Mouse (Mus musculus) G1E (cell line): ENCODE results near the gene Rasgrp2.

ENCODE experiments used
- CTCF ChIP-seq: IDR thresholded peaks from 2 replicates; pipeline ENCODE4 v1.5.1; 2012; ENCODE audit warnings: low read depth, low read length, inconsistent platforms, mixed read lengths
- GATA1 ChIP-seq: IDR thresholded peaks from 2 replicates; pipeline ENCODE4 v1.6.1; 2012; ENCODE audit warnings: borderline replicate concordance, low read length, inconsistent platforms, mixed read lengths
- TAL1 ChIP-seq: conservative IDR thresholded peaks from 2 replicates; pipeline ENCODE4 v1.6.1; 2012; ENCODE audit warnings: low read depth, low read length, inconsistent platforms, mixed read lengths

DNA sequence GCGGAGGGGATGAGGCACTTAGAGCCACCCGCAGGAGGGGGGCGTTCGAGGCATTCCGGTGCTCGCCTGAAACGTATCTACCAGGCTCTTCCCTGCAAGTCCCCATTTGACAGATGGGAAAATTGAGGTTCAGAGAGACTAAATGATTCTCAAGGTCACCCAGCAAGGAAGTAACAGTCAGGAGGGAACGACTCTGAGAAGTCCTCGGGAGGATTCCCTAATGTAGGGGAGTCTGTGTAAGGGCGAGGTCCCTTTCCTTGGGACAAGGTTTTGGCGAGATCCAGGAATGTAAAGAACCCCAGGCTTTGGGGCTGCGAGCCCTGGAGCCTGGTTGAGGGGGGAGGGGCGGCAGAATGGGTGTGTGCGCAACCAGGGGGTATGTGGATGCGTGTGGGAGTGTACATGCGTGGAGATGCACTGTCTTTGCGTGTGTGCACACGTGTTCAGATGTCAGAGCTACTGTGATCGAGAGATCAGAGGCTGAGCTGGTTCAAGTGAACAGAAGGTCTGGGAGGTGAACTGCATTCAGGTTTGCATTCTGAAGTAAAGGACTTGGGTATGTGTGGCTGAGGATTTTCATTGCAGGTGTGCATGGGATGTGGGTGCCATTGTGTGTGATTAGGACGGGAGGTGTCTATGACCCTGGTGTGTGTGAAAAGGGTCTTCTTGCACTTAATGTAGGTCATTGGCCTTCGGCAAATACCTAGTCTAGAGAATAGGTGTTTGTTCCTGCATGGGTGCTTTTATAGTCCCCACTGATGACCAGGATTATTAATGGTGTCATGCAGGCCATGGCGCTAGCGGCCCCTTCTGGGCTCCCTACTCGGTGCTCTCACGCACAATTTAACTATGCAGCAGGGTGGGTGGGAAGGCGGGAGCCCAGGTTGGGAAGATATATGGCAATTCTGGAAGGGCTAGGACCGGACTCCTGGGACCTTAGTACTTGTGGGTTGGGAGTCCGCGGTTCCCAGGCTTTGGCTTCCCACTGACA is 1.3 kb downstream of the Rasgrp2 start:
- no peak for TF ChIP-seq CTCF
- TF ChIP-seq GATA1: no peak
- no peak for TF ChIP-seq TAL1
